Comparison of ENCODE assay signal across 12 mouse cellular contexts in genomic region chr2:173172386-173172785, GRCm38 (mm10). TPM values are rescaled to one million over a fixed set of nuclear protein-coding genes. Genes with fewer than 3 reads are reported as not detected.
DNase-seq lines count a peak whose midpoint lies in the region; ATAC-seq and TF ChIP-seq lines count a peak whose summit lies in the region.
"Had no signal": no experiment of that assay in that cellular context is flagged by ENCODE, and none has a peak within 500 bp of the region (broad histone marks: within the 10 kb centered on the region; RNA-seq: fewer than 3 reads in every experiment).

No protein-coding gene starts in this region.

- H3K9ac ChIP-seq in kidney, postnatal 0 days (ENCODE audit: low read depth, low read length) = no peak overlapping the region
- no peak overlapping the region for H3K9ac ChIP-seq in embryonic facial prominence, embryonic 15.5 days
- H3K9ac ChIP-seq in hindbrain, embryonic 15.5 days = no peak overlapping the region
- H3K9ac ChIP-seq in midbrain, embryonic 15.5 days = no peak overlapping the region
- H3K9ac ChIP-seq: liver, embryonic 12.5 days had no signal

- H3K4me2 ChIP-seq in kidney, postnatal 0 days (ENCODE audit: low read length) = no peak overlapping the region
- H3K4me2 ChIP-seq in embryonic facial prominence, embryonic 15.5 days (replicated peaks) = no peak overlapping the region
- no peak overlapping the region for H3K4me2 ChIP-seq in hindbrain, embryonic 15.5 days
- no peak overlapping the region for H3K4me2 ChIP-seq in midbrain, embryonic 15.5 days

- no peak for ATAC-seq in kidney, postnatal 0 days (replicated peaks; ENCODE audit: low FRiP score, low read depth)
- no peak for ATAC-seq in embryonic facial prominence, embryonic 15.5 days (ENCODE audit: insufficient number of reproducible peaks, low FRiP score, low TSS enrichment, low read depth)
- no peak for ATAC-seq in hindbrain, embryonic 15.5 days (ENCODE audit: low FRiP score, low read depth)
- ATAC-seq in midbrain, embryonic 15.5 days (replicated peaks) = no peak
- ATAC-seq: activated CD4-positive, CD25-positive, alpha-beta regulatory T cell, adult 4 months; liver, embryonic 12.5 days had no signal

- peak overlapping the region; percentile 96 for H3K27ac ChIP-seq in kidney, postnatal 0 days
- H3K27ac ChIP-seq in embryonic facial prominence, embryonic 15.5 days (replicated peaks) = peak overlapping the region; percentile 97
- peak overlapping the region; percentile 92 for H3K27ac ChIP-seq in hindbrain, embryonic 15.5 days (replicated peaks)
- H3K27ac ChIP-seq in midbrain, embryonic 15.5 days = peak overlapping the region; percentile 82
- H3K27ac ChIP-seq: liver, embryonic 12.5 days had no signal

- no peak for TF ChIP-seq CTCF in kidney, postnatal 0 days (IDR thresholded peaks at IDR 0.05; ENCODE audit: low read depth)

- 70% methylated on average over 1 of the region's 1 CpGs for WGBS in kidney, postnatal 0 days
- 88% methylated on average over 1 of the region's 1 CpGs for WGBS in embryonic facial prominence, embryonic 15.5 days
- 93% methylated on average over 1 of the region's 1 CpGs for WGBS in hindbrain, embryonic 15.5 days
- 100% methylated on average over 1 of the region's 1 CpGs for WGBS in midbrain, embryonic 15.5 days

- H3K27me3 ChIP-seq in kidney, postnatal 0 days (ENCODE audit: insufficient read depth, low read length) = 0 out of 2 replicates have a peak, but pooled peaks cover 2% of the 10 kb centered on the region
- no peaks in the 10 kb centered on the region for H3K27me3 ChIP-seq in embryonic facial prominence, embryonic 15.5 days
- H3K27me3 ChIP-seq in hindbrain, embryonic 15.5 days = no peaks in the 10 kb centered on the region
- no peaks in the 10 kb centered on the region; the same call in 1 of the 2 replicates for H3K27me3 ChIP-seq in midbrain, embryonic 15.5 days (replicated peaks)

- DNase-seq in kidney, postnatal 0 days (ENCODE audit: low spot score) = no peak
- DNase-seq in kidney, postnatal 25 days = no peak
- DNase-seq in yolk sac, embryonic 10.5 days (ENCODE audit: low spot score) = no peak
- DNase-seq in thymus, postnatal 36 days = no peak
- no peak for DNase-seq in T-cell, adult 2 months (ENCODE audit: low spot score)
- DNase-seq: cerebellum, adult 11 months had no signal

- H3K4me1 ChIP-seq in kidney, postnatal 0 days (replicated peaks; ENCODE audit: insufficient read depth, low read length) = peaks cover 39% of the 10 kb centered on the region
- H3K4me1 ChIP-seq in embryonic facial prominence, embryonic 15.5 days = peaks cover 31% of the 10 kb centered on the region
- H3K4me1 ChIP-seq in hindbrain, embryonic 15.5 days (replicated peaks) = peaks cover 56% of the 10 kb centered on the region
- peaks cover 34% of the 10 kb centered on the region for H3K4me1 ChIP-seq in midbrain, embryonic 15.5 days

- no peak overlapping the region for H3K4me3 ChIP-seq in kidney, postnatal 0 days (replicated peaks; ENCODE audit: low read depth, low read length)
- H3K4me3 ChIP-seq in embryonic facial prominence, embryonic 15.5 days (replicated peaks) = no peak overlapping the region
- no peak overlapping the region for H3K4me3 ChIP-seq in hindbrain, embryonic 15.5 days
- H3K4me3 ChIP-seq in midbrain, embryonic 15.5 days = no peak overlapping the region
- H3K4me3 ChIP-seq: heart, adult 2 months; liver, embryonic 12.5 days had no signal

- H3K9me3 ChIP-seq in kidney, postnatal 0 days (replicated peaks; ENCODE audit: low read length) = no peaks in the 10 kb centered on the region
- no peaks in the 10 kb centered on the region for H3K9me3 ChIP-seq in embryonic facial prominence, embryonic 15.5 days (replicated peaks)
- H3K9me3 ChIP-seq in hindbrain, embryonic 15.5 days = no peaks in the 10 kb centered on the region
- no peaks in the 10 kb centered on the region for H3K9me3 ChIP-seq in midbrain, embryonic 15.5 days

- H3K36me3 ChIP-seq in kidney, postnatal 0 days (ENCODE audit: insufficient read depth, low read length) = no peaks in the 10 kb centered on the region
- H3K36me3 ChIP-seq in embryonic facial prominence, embryonic 15.5 days = no peaks in the 10 kb centered on the region
- H3K36me3 ChIP-seq in hindbrain, embryonic 15.5 days = no peaks in the 10 kb centered on the region
- H3K36me3 ChIP-seq in midbrain, embryonic 15.5 days (replicated peaks) = no peaks in the 10 kb centered on the region
- H3K36me3 ChIP-seq: liver, embryonic 12.5 days had no signal

RNA-seq across cellular contexts. Expression of gene Pck1, which starts 19.5 kb away (rescaled TPM):
- polyA plus RNA-seq in kidney, postnatal 0 days (2015; fragmentation: Nextera tagmentation; extraction: Ambion mirVana) = 47.2 and 67.8 TPM in 2 replicates
- not detected in 2 replicates for polyA plus RNA-seq in embryonic facial prominence, embryonic 15.5 days (2015; fragmentation: Nextera tagmentation; extraction: Ambion mirVana)
- not detected in 2 replicates for polyA plus RNA-seq in hindbrain, embryonic 15.5 days (2015; fragmentation: Nextera tagmentation; extraction: Ambion mirVana)
- polyA plus RNA-seq in midbrain, embryonic 15.5 days (2015; fragmentation: Nextera tagmentation; extraction: Ambion mirVana) = not detected in 2 replicates
- polyA plus RNA-seq: activated CD4-positive, CD25-positive, alpha-beta regulatory T cell, adult 4 months had no signal

RNA-seq across cellular contexts. Expression of gene Zbp1, which starts 46.3 kb away (rescaled TPM):
- polyA plus RNA-seq in kidney, postnatal 0 days (2015; fragmentation: Nextera tagmentation; extraction: Ambion mirVana) = 1.3 and 1.7 TPM in 2 replicates
- polyA plus RNA-seq in embryonic facial prominence, embryonic 15.5 days (2015; fragmentation: Nextera tagmentation; extraction: Ambion mirVana) = 0.63 and 1.5 TPM in 2 replicates
- polyA plus RNA-seq in hindbrain, embryonic 15.5 days (2015; fragmentation: Nextera tagmentation; extraction: Ambion mirVana) = 0.25 and 1.6 TPM in 2 replicates
- 0.22 and 1.1 TPM in 2 replicates for polyA plus RNA-seq in midbrain, embryonic 15.5 days (2015; fragmentation: Nextera tagmentation; extraction: Ambion mirVana)

RNA-seq across cellular contexts. Expression of gene Ctcfl, which starts 53.1 kb away (rescaled TPM):
- polyA plus RNA-seq in kidney, postnatal 0 days (2015; fragmentation: Nextera tagmentation; extraction: Ambion mirVana) = 0.08 TPM in 1 of 2 replicates, not detected in the other
- 0.09 TPM in 1 of 2 replicates, not detected in the other for polyA plus RNA-seq in embryonic facial prominence, embryonic 15.5 days (2015; fragmentation: Nextera tagmentation; extraction: Ambion mirVana)
- 0.04 and 0.10 TPM in 2 replicates for polyA plus RNA-seq in hindbrain, embryonic 15.5 days (2015; fragmentation: Nextera tagmentation; extraction: Ambion mirVana)
- polyA plus RNA-seq in midbrain, embryonic 15.5 days (2015; fragmentation: Nextera tagmentation; extraction: Ambion mirVana) = 0.05 and 0.14 TPM in 2 replicates
- polyA plus RNA-seq: heart, adult 2 months had no signal

Comparison
In these comparisons a context has a peak if more than half of its experiments do, and no peak if none do; other contexts are left out.
1. RNA of gene Pck1, which starts 19.5 kb away (polyA plus RNA-seq): 47.2 to 67.8 TPM in kidney, postnatal 0 days; not detected in embryonic facial prominence, embryonic 15.5 days, not detected in hindbrain, embryonic 15.5 days and not detected in midbrain, embryonic 15.5 days; every median in the first group is over 10 times any median in the second.
2. Peak in every context shown above with its lines, with median percentiles within 50 percentile points of each other: H3K27ac ChIP-seq.